Mouse (Mus musculus) liver, embryonic 14.5 days (tissue): ENCODE measurements around the gene Prss8.

Experiments
- CTCF ChIP-seq: IDR thresholded peaks from 2 replicates; pipeline ENCODE4 v1.5.1; 2016; ENCODE audit warnings: antibody characterized with exemption, low read depth, control low read depth
- EP300 ChIP-seq: IDR thresholded peaks from 2 replicates; pipeline ENCODE4 v1.6.1; 2016; ENCODE audit warnings: antibody characterized with exemption, low read depth

- TF ChIP-seq CTCF = no peak
- no peak for TF ChIP-seq EP300
Observed at GRCm38 (mm10) chr7:127931351-127932135, 1.6 kb upstream of the Prss8 start.
